Mouse (Mus musculus): ENCODE data around the gene Gstm4. TPM values are rescaled to one million over a fixed set of nuclear protein-coding genes. Genes with fewer than 3 reads are reported as not detected.

Gstm4 gene
- polyA plus RNA-seq, 1 experiment from 2014 or later, result 19.4 TPM

DNA sequence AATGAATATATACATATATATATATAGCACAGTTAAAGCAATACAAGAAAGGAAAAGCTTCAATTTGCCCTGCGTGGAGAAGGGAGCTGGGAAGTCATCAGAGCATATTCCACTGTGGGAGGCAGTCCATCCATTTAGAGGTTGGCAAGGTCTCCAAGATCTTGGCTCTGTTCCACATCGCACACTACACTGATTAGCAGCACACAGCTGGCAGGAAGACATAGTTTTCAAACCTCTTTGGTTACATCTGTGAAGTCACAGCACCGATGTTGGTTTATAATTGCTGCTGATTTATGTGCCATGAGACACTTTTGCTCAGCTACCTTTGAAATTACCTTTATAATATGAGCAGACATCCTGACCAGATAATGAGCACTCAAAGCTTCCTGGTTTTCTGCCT lies 3.6 kb upstream of the Gstm4 start:
- Histone ChIP-seq H3K4me2 (replicated peaks; ENCODE audit: low read depth) (no peak overlapping the region), H3K36me3 (ENCODE audit: control insufficient read depth, insufficient read depth, low read length) (no peaks in the 10 kb centered on the region), H3K9me3 (ENCODE audit: control insufficient read depth, low read length) (no peaks in the 10 kb centered on the region), H3K27me3 (ENCODE audit: control insufficient read depth, insufficient read depth, low read length) (no peaks in the 10 kb centered on the region), H3K27ac (replicated peaks) (no peak overlapping the region), H3K4me3 (ENCODE audit: low read depth, low read length) (no peak overlapping the region), H3K9ac (ENCODE audit: low read length) (no peak overlapping the region), H3K4me1 (replicated peaks; ENCODE audit: control insufficient read depth, insufficient read depth) (peaks cover 6% of the 10 kb centered on the region; the same call in 1 of the 2 replicates)
- TF ChIP-seq EP300 (optimal IDR thresholded peaks at IDR 0.05), result no peak
- no peak for TF ChIP-seq CTCF (IDR thresholded peaks at IDR 0.05; ENCODE audit: low read depth)
- WGBS, result 28% methylated on average over 3 of the region's 3 CpGs
- ATAC-seq (ENCODE audit: low FRiP score, low TSS enrichment) (no peak), DNase-seq (ENCODE audit: low spot score) (no peak)

DNA sequence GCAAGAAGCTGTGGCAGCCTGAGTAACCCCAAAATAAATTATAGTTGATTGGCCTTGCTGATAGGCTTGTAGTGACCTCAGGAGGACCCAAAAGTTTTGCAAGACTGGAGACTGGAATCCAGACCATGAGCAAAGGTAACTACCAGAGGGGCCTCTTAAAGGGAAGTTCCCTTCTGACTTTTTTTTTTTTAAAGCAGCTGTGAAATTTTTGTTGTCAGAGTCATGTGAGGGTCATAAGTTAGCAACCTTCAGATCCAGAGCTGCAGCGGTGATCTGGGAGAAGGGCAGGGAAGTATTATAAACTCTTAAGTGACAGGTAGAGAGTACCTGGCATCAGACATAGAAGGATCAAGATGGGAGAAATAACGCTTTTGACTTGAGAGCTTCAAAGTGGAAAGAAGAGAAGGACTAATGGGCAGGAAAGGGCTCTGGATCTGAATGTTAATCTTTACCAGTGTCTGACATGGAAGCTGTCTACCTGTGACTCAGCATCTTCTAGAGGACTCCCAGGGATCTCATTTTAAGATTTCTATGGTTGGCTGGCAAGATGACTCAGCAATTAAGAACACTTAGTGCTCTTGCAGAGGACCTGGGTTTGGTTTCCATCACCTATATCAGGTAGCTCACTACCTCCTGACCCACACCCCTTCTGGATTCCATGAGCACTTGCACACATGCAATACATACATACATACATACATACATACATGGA lies 2.4 kb upstream of the Gstm4 start:
- H3K9me3 ChIP-seq (ENCODE audit: control insufficient read depth, low read length), result no peaks in the 10 kb centered on the region
- DNase-seq (ENCODE audit: low spot score), result no peak
- no peak overlapping the region for H3K27ac ChIP-seq (replicated peaks)
- no peak overlapping the region for H3K4me2 ChIP-seq (replicated peaks; ENCODE audit: low read depth)
- H3K4me1 ChIP-seq (replicated peaks; ENCODE audit: control insufficient read depth, insufficient read depth), result peaks cover 6% of the 10 kb centered on the region; the same call in 1 of the 2 replicates
- no peak overlapping the region for H3K9ac ChIP-seq (ENCODE audit: low read length)
- H3K36me3 ChIP-seq (ENCODE audit: control insufficient read depth, insufficient read depth, low read length), result no peaks in the 10 kb centered on the region
- H3K4me3 ChIP-seq (ENCODE audit: low read depth, low read length), result no peak overlapping the region
- H3K27me3 ChIP-seq (ENCODE audit: control insufficient read depth, insufficient read depth, low read length), result no peaks in the 10 kb centered on the region
- 65% methylated on average over 2 of the region's 2 CpGs for WGBS
- ATAC-seq (ENCODE audit: low FRiP score, low TSS enrichment), result no peak
- TF ChIP-seq EP300 (optimal IDR thresholded peaks at IDR 0.05) (no peak), CTCF (IDR thresholded peaks at IDR 0.05; ENCODE audit: low read depth) (no peak)

DNA sequence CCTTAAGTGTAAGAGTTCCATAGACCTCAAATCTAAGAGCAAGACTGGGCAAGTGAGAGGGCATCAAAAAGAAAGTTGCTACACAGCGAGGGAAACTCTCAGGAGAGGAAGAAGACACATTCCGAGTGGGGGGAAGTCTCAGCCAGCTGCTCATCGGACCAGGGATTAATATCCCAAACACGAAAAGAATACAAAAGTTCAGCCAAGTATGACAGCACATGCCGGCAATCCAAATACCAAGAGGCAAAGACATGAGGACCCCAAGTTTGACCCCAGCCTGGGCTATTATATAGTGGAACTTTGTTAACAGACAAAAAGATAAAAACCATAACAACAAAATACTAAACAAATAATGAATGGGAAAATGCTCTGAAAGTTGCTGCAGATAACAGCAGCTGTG lies 11.5 kb downstream of the Gstm4 start:
- H3K27ac ChIP-seq (replicated peaks), result no peak overlapping the region
- TF ChIP-seq EP300 (optimal IDR thresholded peaks at IDR 0.05), result no peak
- no peak for TF ChIP-seq CTCF (IDR thresholded peaks at IDR 0.05; ENCODE audit: low read depth)
- H3K27me3 ChIP-seq (ENCODE audit: control insufficient read depth, insufficient read depth, low read length), result no peaks in the 10 kb centered on the region
- no peak overlapping the region for H3K4me2 ChIP-seq (replicated peaks; ENCODE audit: low read depth)
- H3K4me1 ChIP-seq (replicated peaks; ENCODE audit: control insufficient read depth, insufficient read depth), result 0 out of 2 replicates have a peak, but pooled peaks cover 2% of the 10 kb centered on the region
- H3K9ac ChIP-seq (ENCODE audit: low read length), result no peak overlapping the region
- 32% methylated on average over 5 of the region's 5 CpGs for WGBS
- no peak overlapping the region for H3K4me3 ChIP-seq (ENCODE audit: low read depth, low read length)
- no peak for DNase-seq (ENCODE audit: low spot score)
- H3K9me3 ChIP-seq (ENCODE audit: control insufficient read depth, low read length), result no peaks in the 10 kb centered on the region
- H3K36me3 ChIP-seq (ENCODE audit: control insufficient read depth, insufficient read depth, low read length), result no peaks in the 10 kb centered on the region
- no peak for ATAC-seq (ENCODE audit: low FRiP score, low TSS enrichment)

DNA sequence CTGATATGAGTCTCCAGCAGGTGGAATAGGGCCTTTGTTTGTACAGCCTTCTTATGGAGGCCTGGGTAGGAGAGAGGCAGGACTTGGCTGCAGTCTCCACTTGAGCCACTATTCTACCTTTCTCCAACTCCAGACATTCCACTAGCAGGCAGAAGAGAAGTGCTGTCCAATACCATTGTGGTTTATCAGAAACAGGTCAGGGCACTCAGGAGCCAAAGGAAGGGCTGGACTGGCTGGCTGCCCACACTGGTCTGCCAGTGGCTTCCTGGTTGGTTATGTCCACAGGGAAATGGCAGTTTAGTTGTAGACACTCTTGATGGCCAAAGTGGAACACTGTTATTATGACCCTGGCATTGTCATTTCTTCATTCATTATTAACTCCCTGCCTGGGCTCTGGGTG lies 12.6 kb downstream of the Gstm4 start:
- Histone ChIP-seq H3K36me3 (ENCODE audit: control insufficient read depth, insufficient read depth, low read length) (no peaks in the 10 kb centered on the region), H3K27ac (replicated peaks) (no peak overlapping the region), H3K4me3 (ENCODE audit: low read depth, low read length) (no peak overlapping the region), H3K9me3 (ENCODE audit: control insufficient read depth, low read length) (no peaks in the 10 kb centered on the region), H3K27me3 (ENCODE audit: control insufficient read depth, insufficient read depth, low read length) (no peaks in the 10 kb centered on the region), H3K9ac (ENCODE audit: low read length) (no peak overlapping the region), H3K4me1 (replicated peaks; ENCODE audit: control insufficient read depth, insufficient read depth) (0 out of 2 replicates have a peak, but pooled peaks cover 2% of the 10 kb centered on the region), H3K4me2 (replicated peaks; ENCODE audit: low read depth) (no peak overlapping the region)
- no peak for TF ChIP-seq CTCF (IDR thresholded peaks at IDR 0.05; ENCODE audit: low read depth)
- no peak for TF ChIP-seq EP300 (optimal IDR thresholded peaks at IDR 0.05)
- DNase-seq (ENCODE audit: low spot score) (peak; percentile 73), ATAC-seq (ENCODE audit: low FRiP score, low TSS enrichment) (peak; percentile 63; the same call in 1 of the 2 replicates)

DNA sequence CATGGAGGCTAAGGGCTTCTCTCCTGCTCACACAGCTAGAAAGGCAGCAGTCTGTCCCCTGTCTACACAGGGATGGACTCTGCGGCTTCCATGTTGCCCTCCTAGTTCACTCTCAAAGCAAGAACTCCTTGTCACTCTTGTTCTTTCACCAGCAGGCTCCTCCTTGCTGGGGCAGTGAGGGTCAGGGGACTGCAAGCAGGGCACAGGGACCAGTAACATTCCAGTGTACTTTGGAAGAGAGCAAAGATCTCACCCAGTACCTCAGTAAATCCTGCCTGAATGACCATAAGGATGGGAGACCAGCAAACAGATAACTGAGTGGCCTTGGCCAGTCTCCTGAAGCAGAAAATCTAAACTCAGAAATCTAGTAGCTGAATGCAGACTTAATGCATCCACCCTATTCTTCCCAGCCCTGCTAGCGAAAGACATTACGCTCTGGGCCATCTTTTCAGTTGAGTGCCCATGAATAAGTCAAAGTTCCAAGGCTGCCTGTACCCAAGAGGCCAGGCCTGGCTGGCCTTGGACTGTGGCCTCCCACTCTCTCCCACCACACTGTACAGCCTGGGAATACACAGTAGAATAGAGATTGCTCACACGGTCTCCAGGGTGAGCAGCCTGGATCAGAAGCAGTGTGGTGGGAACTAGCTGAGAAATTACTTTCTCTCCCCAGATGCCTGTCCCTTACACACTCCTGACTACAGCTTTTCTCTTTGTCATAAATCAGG lies 15.9 kb downstream of the Gstm4 start:
- Histone ChIP-seq H3K27me3 (ENCODE audit: control insufficient read depth, insufficient read depth, low read length) (no peaks in the 10 kb centered on the region), H3K27ac (replicated peaks) (no peak overlapping the region), H3K9ac (ENCODE audit: low read length) (no peak overlapping the region), H3K4me2 (replicated peaks; ENCODE audit: low read depth) (no peak overlapping the region), H3K9me3 (ENCODE audit: control insufficient read depth, low read length) (no peaks in the 10 kb centered on the region), H3K36me3 (ENCODE audit: control insufficient read depth, insufficient read depth, low read length) (no peaks in the 10 kb centered on the region), H3K4me3 (ENCODE audit: low read depth, low read length) (no peak overlapping the region), H3K4me1 (replicated peaks; ENCODE audit: control insufficient read depth, insufficient read depth) (0 out of 2 replicates have a peak, but pooled peaks cover 2% of the 10 kb centered on the region)
- DNase-seq (ENCODE audit: low spot score) (no peak), ATAC-seq (ENCODE audit: low FRiP score, low TSS enrichment) (no peak)
- TF ChIP-seq CTCF (IDR thresholded peaks at IDR 0.05; ENCODE audit: low read depth) (no peak), EP300 (optimal IDR thresholded peaks at IDR 0.05) (no peak)
- 91% methylated on average over 4 of the region's 4 CpGs for WGBS

DNA sequence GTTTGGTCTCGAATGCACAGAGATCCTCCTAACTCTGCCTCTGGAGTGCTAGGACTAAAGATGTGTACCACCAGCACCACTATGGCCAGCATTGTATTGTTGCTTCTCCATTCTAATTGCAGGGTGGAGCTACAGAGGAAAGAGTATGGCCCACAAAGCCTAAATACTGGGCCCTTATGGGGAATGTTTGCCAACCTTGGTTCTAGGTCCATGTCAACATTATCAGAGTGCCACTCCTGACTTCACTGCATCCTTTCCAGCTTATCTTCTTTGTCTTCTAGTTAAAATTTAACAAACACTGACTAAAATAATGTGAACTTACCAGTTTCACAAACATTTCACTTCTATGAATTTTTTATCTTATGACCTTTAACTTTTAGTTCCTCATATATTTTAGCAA lies 18.1 kb downstream of the Gstm4 start:
- Histone ChIP-seq H3K27ac (replicated peaks) (peak overlapping the region; percentile 4; the same call in 1 of the 2 replicates), H3K27me3 (ENCODE audit: control insufficient read depth, insufficient read depth, low read length) (no peaks in the 10 kb centered on the region), H3K4me1 (replicated peaks; ENCODE audit: control insufficient read depth, insufficient read depth) (no peaks in the 10 kb centered on the region), H3K9ac (ENCODE audit: low read length) (no peak overlapping the region), H3K4me2 (replicated peaks; ENCODE audit: low read depth) (no peak overlapping the region), H3K4me3 (ENCODE audit: low read depth, low read length) (no peak overlapping the region), H3K9me3 (ENCODE audit: control insufficient read depth, low read length) (no peaks in the 10 kb centered on the region), H3K36me3 (ENCODE audit: control insufficient read depth, insufficient read depth, low read length) (no peaks in the 10 kb centered on the region)
- WGBS, result 64% methylated on average over 1 of the region's 1 CpGs
- DNase-seq (ENCODE audit: low spot score), result no peak
- no peak for ATAC-seq (ENCODE audit: low FRiP score, low TSS enrichment)
- TF ChIP-seq EP300 (optimal IDR thresholded peaks at IDR 0.05), result no peak
- no peak for TF ChIP-seq CTCF (IDR thresholded peaks at IDR 0.05; ENCODE audit: low read depth)
